Mouse (Mus musculus) embryo, embryonic 11.5 days (tissue): ENCODE measurements around the gene Rxfp3.
"Not testable (repeated sequence)": the region's sequence is repeated elsewhere in the genome, so short reads cannot be mapped to it uniquely, and the experiment has no call there.

ENCODE experiments used
- DNase-seq: peaks from one replicate; pipeline ENCODE4 v3.0.0-alpha.2; 2012; ENCODE audit warnings: low read depth, low spot score

Rxfp3 gene

DNA sequence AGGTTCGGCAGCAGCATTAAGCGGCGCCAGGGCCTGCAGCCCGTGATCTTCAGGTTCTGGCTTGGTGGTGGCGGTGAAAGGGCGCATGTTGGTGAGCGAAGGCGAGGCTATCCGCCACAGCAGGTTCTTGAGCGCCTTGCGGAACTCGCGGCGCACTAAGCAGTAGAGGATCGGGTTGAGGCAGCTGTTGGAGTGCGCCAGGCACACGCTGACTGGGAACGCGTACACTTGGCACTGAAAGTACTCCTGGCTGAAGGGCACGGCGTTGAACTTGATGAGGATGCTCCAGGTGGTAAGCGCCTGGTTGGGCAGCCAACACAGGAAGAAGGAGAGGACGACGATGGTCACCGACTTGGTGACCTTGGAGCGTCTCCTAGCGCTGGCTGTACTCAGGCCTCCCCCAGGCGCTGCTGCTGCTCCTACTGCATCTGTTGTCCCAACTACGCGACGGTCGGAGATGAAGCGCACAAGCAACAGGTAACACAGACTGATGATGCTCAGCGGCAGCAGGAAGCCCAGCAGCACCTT is 1.8 kb downstream of the Rxfp3 start:
- no peak for DNase-seq

GRCm38 (mm10) chr15:11030188-11030587 is 7.6 kb downstream of the Rxfp3 start:
- DNase-seq, result no peak

GRCm38 (mm10) chr15:11026801-11027561 is 10.8 kb downstream of the Rxfp3 start:
- DNase-seq, result no peak

DNA sequence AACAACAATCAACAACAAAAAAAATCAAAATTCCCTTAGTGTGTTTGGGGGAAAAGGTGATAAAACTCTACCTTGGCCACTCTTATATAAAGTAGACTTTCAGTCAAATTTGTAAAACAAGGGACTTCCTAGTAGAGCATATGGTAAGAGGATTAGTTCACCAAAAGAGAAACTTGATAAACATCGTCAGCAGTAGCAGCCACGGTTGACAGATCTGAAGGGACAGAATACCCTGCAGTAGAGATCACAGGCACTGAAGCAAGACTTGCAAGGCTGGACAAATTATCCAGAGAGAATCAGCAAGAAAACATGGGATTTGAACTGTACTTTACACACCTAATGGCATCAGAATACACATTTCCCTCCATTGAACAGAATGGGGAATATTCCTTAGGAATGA is 22.9 kb downstream of the Rxfp3 start:
- no peak for DNase-seq

DNA sequence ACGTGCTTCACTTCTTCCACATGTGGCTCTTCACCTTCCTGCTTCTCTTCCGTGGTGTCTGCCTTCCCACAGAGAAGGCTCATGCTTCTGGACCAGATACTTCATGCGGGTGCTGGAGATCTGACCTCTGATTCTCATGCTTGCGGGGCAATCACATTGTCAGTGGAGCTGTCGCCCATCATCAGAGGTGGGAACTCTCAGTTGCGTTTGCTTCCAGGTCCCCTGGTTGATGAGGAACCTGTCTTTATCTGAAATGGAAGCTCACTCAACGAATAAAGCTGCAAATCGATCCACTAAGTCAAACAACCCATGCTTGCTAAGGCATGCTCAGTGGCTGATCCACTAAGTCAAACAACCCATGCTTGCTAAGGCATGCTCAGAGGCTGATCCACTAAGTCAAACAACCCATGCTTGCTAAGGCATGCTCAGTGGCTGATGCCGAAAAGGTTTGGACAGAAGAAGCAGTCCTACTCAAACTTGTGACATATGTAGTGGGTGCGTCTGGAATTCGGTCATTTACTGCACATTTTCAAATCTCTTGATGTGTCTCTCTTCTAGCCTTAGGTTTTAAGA is 26.7 kb downstream of the Rxfp3 start:
- no peak for DNase-seq

- DNase-seq, result peak; percentile 13
Observed at GRCm38 (mm10) chr15:11008756-11009155, 29.0 kb downstream of the Rxfp3 start.

DNA sequence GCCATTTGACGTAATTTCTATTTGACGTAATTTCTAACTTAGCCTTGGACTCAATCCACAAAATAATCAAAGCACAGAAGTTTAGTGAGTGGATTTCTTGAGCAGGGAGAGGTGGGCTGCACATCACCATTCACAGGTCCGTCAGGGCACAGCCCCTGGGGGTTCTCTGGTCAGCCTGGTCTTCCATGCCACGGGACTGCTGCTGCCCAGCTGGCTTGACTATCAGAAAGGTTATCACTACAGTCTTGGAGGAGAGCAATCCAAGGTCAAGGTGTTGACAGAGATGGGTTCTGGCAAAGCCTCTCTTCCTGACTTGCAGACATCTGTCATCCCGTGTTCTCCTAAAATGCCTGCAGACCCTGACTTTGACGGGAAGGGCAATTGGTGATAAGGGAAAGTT is 33.1 kb downstream of the Rxfp3 start:
- no peak for DNase-seq

- DNase-seq, result no peak
Observed at GRCm38 (mm10) chr15:11003791-11004190, 34.0 kb downstream of the Rxfp3 start.

DNA sequence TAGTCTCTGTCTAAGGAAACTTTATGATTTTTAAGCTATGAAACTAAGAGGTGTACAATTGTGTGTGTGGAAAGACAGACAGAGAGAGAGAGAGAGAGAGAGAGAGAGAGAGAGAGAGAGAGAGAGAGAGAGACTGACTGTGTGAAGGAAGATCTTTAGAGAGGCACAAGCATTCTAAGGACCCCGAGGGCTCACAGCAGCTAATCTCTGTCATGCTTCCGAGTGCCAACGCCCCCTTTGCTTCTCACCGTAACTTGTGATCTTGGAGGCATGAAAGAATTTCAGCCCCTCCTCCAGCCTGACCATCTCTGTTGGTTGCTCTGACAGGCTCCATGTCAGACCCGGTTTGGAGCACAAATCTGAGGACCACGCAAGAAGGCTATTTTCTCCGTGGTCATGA is 37.4 kb downstream of the Rxfp3 start, which contains the start of gene Slc45a2:
Slc45a2 (plus strand) TSS at position 301 of the 400 bp plus-strand sequence.
- no peak for DNase-seq

- no peak for DNase-seq
Observed at GRCm38 (mm10) chr15:10999832-11000231, 38.0 kb downstream of the Rxfp3 start.

DNA sequence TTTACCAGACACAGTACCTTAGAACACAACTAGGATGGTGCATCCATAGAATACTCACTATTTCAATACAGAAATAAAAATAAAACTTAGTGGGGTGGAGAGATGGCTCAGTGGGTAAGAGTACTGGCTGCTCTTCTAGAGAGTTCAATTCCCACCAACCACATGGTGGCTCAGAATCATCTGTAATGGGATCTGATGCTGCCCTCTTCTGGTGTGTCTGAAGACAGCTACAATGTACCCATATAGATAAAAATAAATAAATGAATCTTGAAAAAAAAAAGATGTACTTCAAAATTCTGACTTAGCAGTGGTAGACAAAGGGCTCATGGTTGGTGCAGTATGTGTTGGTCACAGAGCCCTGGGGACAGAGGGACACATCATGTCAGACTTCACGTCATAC is 46.2 kb downstream of the Rxfp3 start:
- no peak for DNase-seq

DNA sequence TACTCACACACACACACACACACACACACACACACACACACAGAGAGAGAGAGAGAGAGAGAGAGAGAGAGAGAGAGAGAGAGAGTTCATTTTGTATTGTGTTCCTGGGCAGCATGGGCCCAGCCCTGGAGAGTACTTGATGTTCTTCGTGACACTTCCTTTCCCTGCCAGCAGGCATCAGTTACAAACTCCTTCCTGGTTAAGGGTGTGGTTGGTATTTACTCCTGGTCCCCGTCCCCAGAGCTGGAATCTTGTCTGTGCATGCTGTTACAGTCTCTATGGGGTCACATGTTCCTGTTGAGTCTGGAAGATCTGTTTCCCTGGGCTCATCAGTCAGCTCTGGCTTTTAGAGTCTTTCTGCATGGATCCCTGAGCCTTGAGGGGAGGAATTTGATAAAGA is 47.4 kb downstream of the Rxfp3 start:
- DNase-seq, result no peak

- DNase-seq, result not testable (repeated sequence)
Observed at GRCm38 (mm10) chr15:10986477-10986876, 51.3 kb downstream of the Rxfp3 start.

GRCm38 (mm10) chr15:10985756-10986155 is 52.0 kb downstream of the Rxfp3 start:
- no peak for DNase-seq
